Mouse (Mus musculus): Measurements from ENCODE around the gene Pdia5. TPM values are rescaled to one million over a fixed set of nuclear protein-coding genes. Genes with fewer than 3 reads are reported as not detected.

Pdia5 gene
- total and polyA plus RNA-seq, 3 experiments, result not detected

DNA sequence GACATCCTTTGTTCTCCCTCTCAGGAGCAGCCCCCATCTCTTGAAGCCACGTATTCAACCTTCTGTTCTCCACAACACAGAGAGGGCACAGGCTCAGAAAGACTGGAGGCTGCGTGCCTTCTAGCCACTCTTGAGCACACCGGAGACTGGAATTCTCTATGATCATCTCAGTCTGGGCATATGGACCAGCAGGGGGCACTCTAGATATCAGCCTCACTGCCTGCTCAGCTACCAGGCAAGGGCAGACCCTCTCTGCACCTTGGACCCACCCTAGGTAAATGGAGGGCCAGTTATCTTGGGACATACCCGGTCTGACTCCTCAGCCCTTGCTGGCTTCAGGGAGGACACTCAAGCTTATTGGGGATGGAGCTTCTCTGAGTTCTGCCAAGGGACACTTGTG lies 68.5 kb downstream of the Pdia5 start:
- Histone ChIP-seq H3K4me1 (ENCODE audit: control insufficient read depth in 1 of 2, insufficient read depth in 2 of 2) (no peaks in the 10 kb centered on the region), H3K36me3 (replicated peaks in 1 of 2; ENCODE audit: control insufficient read depth in 1 of 2, insufficient read depth in 1 of 2, low read length in 1 of 2) (no peaks in the 10 kb centered on the region), H3K27me3 (replicated peaks) (peaks cover 91% of the 10 kb centered on the region), H3K27ac (ENCODE audit: insufficient read depth, low read depth) (no peak overlapping the region), H3K4me3 (replicated peaks in 1 of 3; ENCODE audit: low read depth in 2 of 3, low read length in 2 of 3, poor library complexity in 1 of 3) (no peak overlapping the region), H3K9ac (ENCODE audit: insufficient read depth, low read depth) (no peak overlapping the region), H3K79me2 (replicated peaks; ENCODE audit: control insufficient read depth, extremely low read depth, insufficient read depth, poor library complexity, severe bottlenecking) (no peaks in the 10 kb centered on the region), H3K9me3 (replicated peaks; ENCODE audit: low read length) (no peaks in the 10 kb centered on the region), H3K4me2 (ENCODE audit: insufficient read depth, low read depth, poor library complexity, severe bottlenecking) (no peak overlapping the region)
- dilution Hi-C loops (cut with MboI; ENCODE audit: extremely low pct_ligation_motif_present, extremely low pct_unique_long_range_greater_than_20kb, low sequenced_read_pairs) (no loop called here), in situ Hi-C loops (cut with MboI; ENCODE audit: low pct_ligation_motif_present, low pct_unique_long_range_greater_than_20kb, low sequenced_read_pairs) (loop anchor here (10.0 kb wide), 1 partner anchor 203 kb away; no protein-coding TSS in a partner anchor)
- peak in 1 of 2 experiments; percentile 73; a peak in 2 of 4 replicates for TF ChIP-seq CTCF (conservative IDR thresholded peaks at IDR 0.05 in 1 of 2, IDR thresholded peaks at IDR 0.05 in 1 of 2; ENCODE audit: low read depth in 2 of 2, low read length in 2 of 2)
- no peak for TF ChIP-seq ZC3H11A (IDR thresholded peaks at IDR 0.05; ENCODE audit: low read depth, low read length)
- TF ChIP-seq HCFC1 (IDR thresholded peaks at IDR 0.05; ENCODE audit: low read depth, low read length), result no peak
- no peak for TF ChIP-seq JUND (conservative IDR thresholded peaks at IDR 0.05; ENCODE audit: low read depth, low read length)
- peak; percentile 50 for TF ChIP-seq RAD21 (IDR thresholded peaks at IDR 0.05; ENCODE audit: low read depth, low read length)
- no peak for TF ChIP-seq USF2 (conservative IDR thresholded peaks at IDR 0.05; ENCODE audit: low read depth, low read length)
- peak; percentile 68 for TF ChIP-seq SMC3 (IDR thresholded peaks at IDR 0.05; ENCODE audit: low read depth, low read length)
- TF ChIP-seq MXI1 (IDR thresholded peaks at IDR 0.05; ENCODE audit: low read depth, low read length), result no peak
- TF ChIP-seq TBP (conservative IDR thresholded peaks at IDR 0.05; ENCODE audit: low read depth, low read length), result no peak
- peak; percentile 33 for DNase-seq (ENCODE audit: extremely low read depth)

DNA sequence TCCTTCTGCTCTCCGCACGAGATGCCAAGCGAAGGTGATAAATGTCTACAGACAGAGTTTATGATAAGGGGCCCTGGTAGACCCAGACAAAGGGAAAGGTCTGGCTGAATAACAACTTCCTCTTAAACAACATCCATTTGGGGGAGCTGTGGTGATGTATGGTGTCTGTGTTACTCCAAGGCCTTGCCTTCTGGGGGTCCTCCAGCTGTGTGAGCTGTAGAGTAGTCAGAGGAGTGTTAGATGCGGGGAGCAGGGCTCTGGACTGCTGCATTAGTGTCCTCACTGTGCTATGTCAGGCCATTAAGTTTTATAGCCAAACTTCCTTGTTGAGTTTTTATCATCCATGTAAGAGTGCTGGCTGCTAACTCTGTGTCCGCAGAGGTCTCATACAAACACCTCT lies 76.1 kb downstream of the Pdia5 start:
- Histone ChIP-seq H3K9ac (ENCODE audit: insufficient read depth, low read depth) (no peak overlapping the region), H3K27me3 (replicated peaks) (peaks cover 91% of the 10 kb centered on the region), H3K27ac (ENCODE audit: insufficient read depth, low read depth) (no peak overlapping the region), H3K36me3 (replicated peaks in 1 of 2; ENCODE audit: control insufficient read depth in 1 of 2, insufficient read depth in 1 of 2, low read length in 1 of 2) (no peaks in the 10 kb centered on the region), H3K79me2 (replicated peaks; ENCODE audit: control insufficient read depth, extremely low read depth, insufficient read depth, poor library complexity, severe bottlenecking) (no peaks in the 10 kb centered on the region), H3K9me3 (replicated peaks; ENCODE audit: low read length) (no peaks in the 10 kb centered on the region), H3K4me1 (ENCODE audit: control insufficient read depth in 1 of 2, insufficient read depth in 2 of 2) (no peaks in the 10 kb centered on the region), H3K4me2 (ENCODE audit: insufficient read depth, low read depth, poor library complexity, severe bottlenecking) (no peak overlapping the region), H3K4me3 (replicated peaks in 1 of 3; ENCODE audit: low read depth in 2 of 3, low read length in 2 of 3, poor library complexity in 1 of 3) (no peak overlapping the region)
- TF ChIP-seq E2F4 (IDR thresholded peaks at IDR 0.05; ENCODE audit: insufficient replicate concordance, low read depth, low read length), result no peak
- no peak for TF ChIP-seq MXI1 (IDR thresholded peaks at IDR 0.05; ENCODE audit: low read depth, low read length)
- no peak for TF ChIP-seq MAX (IDR thresholded peaks at IDR 0.05; ENCODE audit: low read length)
- no peak for TF ChIP-seq MYC (IDR thresholded peaks at IDR 0.05; ENCODE audit: low read depth, low read length)
- TF ChIP-seq NELFE (IDR thresholded peaks at IDR 0.05; ENCODE audit: low read depth, low read length), result no peak
- TF ChIP-seq POLR2A (IDR thresholded peaks at IDR 0.05; ENCODE audit: low read depth, low read length), result no peak
- TF ChIP-seq KAT2A (IDR thresholded peaks at IDR 0.05; ENCODE audit: insufficient replicate concordance, low read length), result no peak
- no peak for TF ChIP-seq CHD2 (IDR thresholded peaks at IDR 0.05; ENCODE audit: low read length)
- TF ChIP-seq EP300 (IDR thresholded peaks at IDR 0.05; ENCODE audit: low read length), result no peak
- no peak for TF ChIP-seq UBTF (IDR thresholded peaks at IDR 0.05; ENCODE audit: low read depth, low read length)
- TF ChIP-seq JUND (conservative IDR thresholded peaks at IDR 0.05; ENCODE audit: low read depth, low read length), result no peak
- no peak for DNase-seq (ENCODE audit: extremely low read depth)
- dilution Hi-C loops (cut with MboI; ENCODE audit: extremely low pct_ligation_motif_present, extremely low pct_unique_long_range_greater_than_20kb, low sequenced_read_pairs) (no loop called here), in situ Hi-C loops (cut with MboI; ENCODE audit: low pct_ligation_motif_present, low pct_unique_long_range_greater_than_20kb, low sequenced_read_pairs) (no loop called here)

Data from CH12.LX (cell line).